Mouse (Mus musculus): Measurements from ENCODE around the gene Vamp8. TPM values are rescaled to one million over a fixed set of nuclear protein-coding genes. Genes with fewer than 3 reads are reported as not detected.

The Vamp8 gene
- polyA plus RNA-seq, 1 experiment from 2014 or later, result 32.0 TPM

- Histone ChIP-seq H3K4me1 (ENCODE audit: control insufficient read depth, insufficient read depth, low read length) (peaks cover 12% of the 10 kb centered on the region), H3K4me3 (ENCODE audit: low read depth, low read length) (no peak overlapping the region), H3K36me3 (ENCODE audit: control insufficient read depth, insufficient read depth, low read length) (peaks cover 14% of the 10 kb centered on the region; the same call in 1 of the 2 replicates), H3K9me3 (ENCODE audit: control insufficient read depth, low read length) (no peaks in the 10 kb centered on the region), H3K9ac (ENCODE audit: low read length) (no peak overlapping the region), H3K27ac (ENCODE audit: low read depth, low read length) (no peak overlapping the region), H3K4me2 (no peak overlapping the region), H3K27me3 (ENCODE audit: control insufficient read depth, insufficient read depth, low read length) (no peaks in the 10 kb centered on the region)
- WGBS, result 56% methylated on average over 2 of the region's 2 CpGs
- ATAC-seq (ENCODE audit: low FRiP score) (no peak), DNase-seq (ENCODE audit: low spot score, missing footprints) (no peak)
These were observed 50.0 kb downstream of the Vamp8 start for GRCm38 (mm10) chr6:72340481-72340880.

Other genes starting within 250 kb of the Vamp8 start
- gene Atoh8, start 155.1 kb downstream of the Vamp8 start, polyA plus RNA-seq (2014; fragmentation: Nextera tagmentation; extraction: Ambion mirVana), result 4.8 and 6.1 TPM in 2 replicates
- gene Sftpb, start 86.1 kb downstream of the Vamp8 start, polyA plus RNA-seq (2014; fragmentation: Nextera tagmentation; extraction: Ambion mirVana), result not detected in 2 replicates
- gene Usp39, start 45.5 kb downstream of the Vamp8 start, polyA plus RNA-seq (2014; fragmentation: Nextera tagmentation; extraction: Ambion mirVana), result 114 and 116 TPM in 2 replicates
- 15.6 and 16.1 TPM in 2 replicates for gene 0610030E20Rik, start 43.4 kb downstream of the Vamp8 start, polyA plus RNA-seq (2014; fragmentation: Nextera tagmentation; extraction: Ambion mirVana)
- 6.2 and 6.5 TPM in 2 replicates for gene Tmem150a, start 35.3 kb downstream of the Vamp8 start, polyA plus RNA-seq (2014; fragmentation: Nextera tagmentation; extraction: Ambion mirVana)
- gene Rnf181, start 23.7 kb downstream of the Vamp8 start, polyA plus RNA-seq (2014; fragmentation: Nextera tagmentation; extraction: Ambion mirVana), result 102 TPM in 2 replicates
- 13.4 and 15.4 TPM in 2 replicates for gene Vamp5, start 10.2 kb downstream of the Vamp8 start, polyA plus RNA-seq (2014; fragmentation: Nextera tagmentation; extraction: Ambion mirVana)
- 9.4 and 12.2 TPM in 2 replicates for gene Ggcx, start 23.6 kb upstream of the Vamp8 start, polyA plus RNA-seq (2014; fragmentation: Nextera tagmentation; extraction: Ambion mirVana)
- gene Mat2a, start 48.9 kb upstream of the Vamp8 start, polyA plus RNA-seq (2014; fragmentation: Nextera tagmentation; extraction: Ambion mirVana), result 463 and 499 TPM in 2 replicates
- 0.41 TPM in 1 of 2 replicates, not detected in the other for gene Sh2d6, start 131.0 kb upstream of the Vamp8 start, polyA plus RNA-seq (2014; fragmentation: Nextera tagmentation; extraction: Ambion mirVana)
- 6.6 and 8.0 TPM in 2 replicates for gene Capg, start 153.7 kb upstream of the Vamp8 start, polyA plus RNA-seq (2014; fragmentation: Nextera tagmentation; extraction: Ambion mirVana)
- 15.4 and 17.4 TPM in 2 replicates for gene Elmod3, start 207.7 kb upstream of the Vamp8 start, polyA plus RNA-seq (2014; fragmentation: Nextera tagmentation; extraction: Ambion mirVana)
- 5.0 and 6.8 TPM in 2 replicates for gene Retsat, start 207.8 kb upstream of the Vamp8 start, polyA plus RNA-seq (2014; fragmentation: Nextera tagmentation; extraction: Ambion mirVana)
- gene Tgoln1, start 226.3 kb upstream of the Vamp8 start, polyA plus RNA-seq (2014; fragmentation: Nextera tagmentation; extraction: Ambion mirVana), result 48.7 and 48.9 TPM in 2 replicates